Mouse (Mus musculus): Measurements from ENCODE around the gene Tdrd12.
"Not testable (repeated sequence)": the region's sequence is repeated elsewhere in the genome, so short reads cannot be mapped to it uniquely, and the experiment has no call there.

Gene Tdrd12

GRCm38 (mm10) chr7:35537562-35537961 lies at the start of gene Tdrd12:
Tdrd12 (minus strand) TSS chr7:35537745.
- no peak for DNase-seq

GRCm38 (mm10) chr7:35586906-35587445 lies 49.4 kb upstream of the Tdrd12 start:
- DNase-seq, result no peak

GRCm38 (mm10) chr7:35586055-35586905 lies 48.7 kb upstream of the Tdrd12 start, which contains the start of gene Ankrd27:
Ankrd27 (plus strand) TSS chr7:35586244.
- peak; percentile 99 for DNase-seq

GRCm38 (mm10) chr7:35585191-35586054 lies 47.9 kb upstream of the Tdrd12 start, which contains the start of gene Rgs9bp:
Rgs9bp (minus strand) TSS chr7:35585582.
- peak; percentile 56 for DNase-seq

GRCm38 (mm10) chr7:35584786-35585190 lies 47.2 kb upstream of the Tdrd12 start:
- DNase-seq, result no peak

GRCm38 (mm10) chr7:35584068-35584785 lies 46.7 kb upstream of the Tdrd12 start:
- DNase-seq, result no peak

GRCm38 (mm10) chr7:35583476-35584025 lies 46.0 kb upstream of the Tdrd12 start:
- no peak for DNase-seq

- DNase-seq, result no peak
These were observed 45.2 kb upstream of the Tdrd12 start for GRCm38 (mm10) chr7:35582719-35583118.

GRCm38 (mm10) chr7:35579849-35580248 lies 42.3 kb upstream of the Tdrd12 start:
- peak; percentile 64 for DNase-seq

GRCm38 (mm10) chr7:35570883-35571282 lies 33.3 kb upstream of the Tdrd12 start:
- not testable (repeated sequence) for DNase-seq

- DNase-seq, result not testable (repeated sequence)
These were observed 32.2 kb upstream of the Tdrd12 start for GRCm38 (mm10) chr7:35569724-35570123.

GRCm38 (mm10) chr7:35565965-35566364 lies 28.4 kb upstream of the Tdrd12 start:
- peak; percentile 81 for DNase-seq

- DNase-seq, result not testable (repeated sequence)
These were observed 27.3 kb upstream of the Tdrd12 start for GRCm38 (mm10) chr7:35564872-35565271.

GRCm38 (mm10) chr7:35564067-35564865 lies 26.7 kb upstream of the Tdrd12 start:
- DNase-seq, result peak; percentile 65

GRCm38 (mm10) chr7:35563071-35563470 lies 25.5 kb upstream of the Tdrd12 start:
- no peak for DNase-seq

GRCm38 (mm10) chr7:35559838-35560237 lies 22.3 kb upstream of the Tdrd12 start:
- no peak for DNase-seq

GRCm38 (mm10) chr7:35558681-35559080 lies 21.1 kb upstream of the Tdrd12 start:
- DNase-seq, result no peak

GRCm38 (mm10) chr7:35557577-35557976 lies 20.0 kb upstream of the Tdrd12 start:
- DNase-seq, result peak; percentile 83

- peak; percentile 22 for DNase-seq
These were observed 19.4 kb upstream of the Tdrd12 start for GRCm38 (mm10) chr7:35556905-35557304.

GRCm38 (mm10) chr7:35556205-35556603 lies 18.7 kb upstream of the Tdrd12 start, which contains the start of gene Nudt19:
Nudt19 (minus strand) TSS chr7:35556304.
- no peak for DNase-seq
